Comparison of ENCODE assay signal across 14 mouse cellular contexts in the genomic region with DNA sequence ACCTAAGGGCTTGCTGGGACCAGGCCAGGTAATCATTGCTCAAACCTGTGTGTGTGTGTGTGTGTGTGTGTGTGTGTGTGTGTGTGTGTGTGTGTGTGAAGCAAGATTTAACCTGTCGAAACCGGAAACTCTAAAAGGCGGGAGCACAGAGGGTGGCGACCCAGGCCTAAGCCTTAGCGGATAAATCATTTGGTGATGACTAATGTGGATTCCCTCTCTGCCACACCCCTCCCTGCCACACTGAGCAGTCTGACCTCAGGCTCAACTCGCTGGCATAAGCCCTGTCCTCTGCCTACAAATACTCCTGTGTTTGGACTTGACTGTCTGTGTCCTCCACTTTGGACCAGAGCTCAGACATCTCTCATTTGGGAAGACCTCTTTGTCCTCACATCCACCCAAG. TPM values are rescaled to one million over a fixed set of nuclear protein-coding genes. Genes with fewer than 3 reads are reported as not detected.
DNase-seq lines count a peak whose midpoint lies in the region; ATAC-seq and TF ChIP-seq lines count a peak whose summit lies in the region.
"Had no signal": no experiment of that assay in that cellular context is flagged by ENCODE, and none has a peak within 500 bp of the region (broad histone marks: within the 10 kb centered on the region; RNA-seq: fewer than 3 reads in every experiment).

No protein-coding gene starts in this region.

- H3K4me2 ChIP-seq in heart, embryonic 13.5 days = no peak overlapping the region
- no peak overlapping the region for H3K4me2 ChIP-seq in liver, embryonic 15.5 days

- H3K27me3 ChIP-seq in heart, embryonic 13.5 days (replicated peaks) = no peaks in the 10 kb centered on the region
- H3K27me3 ChIP-seq in liver, embryonic 15.5 days = no peaks in the 10 kb centered on the region
- H3K27me3 ChIP-seq: hindbrain, embryonic 13.5 days had no signal

- ATAC-seq in heart, embryonic 13.5 days (ENCODE audit: extremely low read depth, insufficient number of reproducible peaks, low FRiP score, low TSS enrichment) = no peak
- no peak for ATAC-seq in liver, embryonic 15.5 days (ENCODE audit: insufficient read depth)

- H3K27ac ChIP-seq in heart, embryonic 13.5 days (replicated peaks) = no peak overlapping the region
- H3K27ac ChIP-seq in ES-E14 (ENCODE audit: insufficient read depth, low read depth, low read length, poor library complexity, severe bottlenecking) = peak overlapping the region; percentile 93
- H3K27ac ChIP-seq in liver, embryonic 15.5 days (replicated peaks) = 0 out of 2 replicates have a peak overlapping the region, but pooled peaks have one; percentile 8
- no peak overlapping the region; the same call in 1 of the 2 replicates for H3K27ac ChIP-seq in gastrocnemius, adult 2 months
- H3K27ac ChIP-seq: heart, embryonic 10.5 days; hindbrain, embryonic 13.5 days; layer of hippocampus, adult 2 months had no signal

- peaks cover 16% of the 10 kb centered on the region for H3K36me3 ChIP-seq in heart, embryonic 13.5 days
- H3K36me3 ChIP-seq in ES-E14 (ENCODE audit: control insufficient read depth, insufficient read depth, low read length, poor library complexity, severe bottlenecking) = peaks cover 8% of the 10 kb centered on the region
- H3K36me3 ChIP-seq in liver, embryonic 15.5 days (replicated peaks) = peaks cover 16% of the 10 kb centered on the region

- peaks cover 27% of the 10 kb centered on the region for H3K4me1 ChIP-seq in heart, embryonic 13.5 days
- H3K4me1 ChIP-seq in ES-E14 (ENCODE audit: control insufficient read depth in 2 of 2, insufficient read depth in 2 of 2, low read length in 2 of 2, poor library complexity in 1 of 2) = peaks cover 7 to 16% of the 10 kb centered on the region in 2 experiments; a peak in 3 of 4 replicates
- H3K4me1 ChIP-seq in liver, embryonic 15.5 days (replicated peaks) = peaks cover 46% of the 10 kb centered on the region

- in situ Hi-C loops in ES-E14 (cut with MboI; ENCODE audit: low sequenced_read_pairs in 2 of 2, unreplicated experiment in 2 of 2) = no loop called here

- DNase-seq in heart, adult 18-20 months = no peak
- peak; percentile 93 for DNase-seq in 416B (ENCODE audit: low read depth)
- no peak for DNase-seq in ES-E14 (ENCODE audit: low read depth, low spot score)
- no peak for DNase-seq in gastrocnemius, adult 2 months
- DNase-seq in embryo, embryonic 10 days (ENCODE audit: low spot score) = no peak
- DNase-seq: kidney, adult 8-10 months; lung, adult 2 months; spleen, adult 18-20 months; thymus, postnatal 25 days had no signal

- TF ChIP-seq CTCF in gastrocnemius, adult 2 months (IDR thresholded peaks at IDR 0.05) = no peak

- H3K9ac ChIP-seq in heart, embryonic 13.5 days = 0 out of 2 replicates have a peak overlapping the region, but pooled peaks have one; percentile 1
- H3K9ac ChIP-seq in ES-E14 (ENCODE audit: insufficient read depth, low read depth, low read length, poor library complexity, severe bottlenecking) = peak overlapping the region; percentile 50; the same call in 1 of the 2 replicates
- no peak overlapping the region for H3K9ac ChIP-seq in liver, embryonic 15.5 days

- intact Hi-C loops in gastrocnemius, adult 2 months (cut with DNase I) = no loop called here

- WGBS in heart, embryonic 13.5 days = 62% methylated on average over 6 of the region's 6 CpGs
- 70% methylated on average over 6 of the region's 6 CpGs for WGBS in liver, embryonic 15.5 days (ENCODE audit: insufficient replicate concordance)

- H3K4me3 ChIP-seq in heart, embryonic 13.5 days = no peak overlapping the region
- H3K4me3 ChIP-seq in ES-E14 (ENCODE audit: insufficient read depth in 1 of 2, low read depth in 1 of 2, low read length in 2 of 2, poor library complexity in 1 of 2, severe bottlenecking in 1 of 2) = 0 out of 4 replicates have a peak overlapping the region, but pooled peaks of 1 of the 2 experiments have one; percentile 80
- H3K4me3 ChIP-seq in liver, embryonic 15.5 days (replicated peaks) = no peak overlapping the region
- no peak overlapping the region for H3K4me3 ChIP-seq in gastrocnemius, adult 2 months
- H3K4me3 ChIP-seq: hindbrain, embryonic 13.5 days; layer of hippocampus, adult 2 months had no signal

- no peaks in the 10 kb centered on the region for H3K9me3 ChIP-seq in heart, embryonic 13.5 days
- H3K9me3 ChIP-seq in ES-E14 (ENCODE audit: control insufficient read depth, insufficient read depth, low read depth, low read length) = no peaks in the 10 kb centered on the region
- no peaks in the 10 kb centered on the region for H3K9me3 ChIP-seq in liver, embryonic 15.5 days (replicated peaks)
- H3K9me3 ChIP-seq: heart, embryonic 10.5 days; hindbrain, embryonic 13.5 days had no signal

TF ChIP-seq in ES-E14, 5 proteins besides CTCF, POLR2A, EP300 and RAD21:
- TF ChIP-seq ZNF384 (IDR thresholded peaks at IDR 0.05; ENCODE audit: low read depth, low read length) (no peak), ZC3H11A (IDR thresholded peaks at IDR 0.05; ENCODE audit: borderline replicate concordance, low read depth, low read length) (no peak), HCFC1 (IDR thresholded peaks at IDR 0.05; ENCODE audit: borderline replicate concordance, insufficient read depth, low read length) (no peak), MAFK (IDR thresholded peaks at IDR 0.05; ENCODE audit: insufficient read depth, low read depth, low read length) (no peak), CHD2 (IDR thresholded peaks at IDR 0.05; ENCODE audit: low read depth, low read length) (no peak)
TF ChIP-seq in ES-E14: peak in this region for 0.

RNA-seq across cellular contexts. Expression of a gene that starts 2.4 kb away (rescaled TPM):
- polyA plus RNA-seq in heart, embryonic 13.5 days (2015; fragmentation: Nextera tagmentation; extraction: Ambion mirVana) = 76.8 and 81.8 TPM in 2 replicates
- total RNA-seq in heart, adult 18-20 months (2021) = 100 to 1,000 TPM; 277 to 293 TPM
- 160 and 164 TPM in 2 replicates for total RNA-seq in ES-E14 (2012; rRNA removed)
- 36.2 and 40.8 TPM in 2 replicates for polyA plus RNA-seq in liver, embryonic 15.5 days (2015; fragmentation: Nextera tagmentation; extraction: Ambion mirVana)
- total RNA-seq in gastrocnemius, adult 2 months (2021) = 100 to 1,000 TPM; 178 to 186 TPM

RNA-seq across cellular contexts. Expression of a gene that starts 12.2 kb away (rescaled TPM):
- polyA plus RNA-seq in heart, embryonic 13.5 days (2015; fragmentation: Nextera tagmentation; extraction: Ambion mirVana) = 330 and 354 TPM in 2 replicates
- total RNA-seq in heart, adult 18-20 months (2021) = 1,000 to 10,000 TPM; 2,821 to 3,018 TPM
- 54.8 and 57.8 TPM in 2 replicates for total RNA-seq in ES-E14 (2012; rRNA removed)
- 5.6 and 7.7 TPM in 2 replicates for polyA plus RNA-seq in liver, embryonic 15.5 days (2015; fragmentation: Nextera tagmentation; extraction: Ambion mirVana)
- total RNA-seq in gastrocnemius, adult 2 months (2021) = 1,000 to 10,000 TPM in 1 of 2 experiments, 100 to 1,000 TPM in 1; 850 to 1,151 TPM

RNA-seq across cellular contexts. Expression of a gene that starts 26.6 kb away (rescaled TPM):
- 8.6 and 9.5 TPM in 2 replicates for polyA plus RNA-seq in heart, embryonic 13.5 days (2015; fragmentation: Nextera tagmentation; extraction: Ambion mirVana)
- 10 to 100 TPM; 27.8 to 30.9 TPM for total RNA-seq in heart, adult 18-20 months (2021)
- 35.0 and 37.9 TPM in 2 replicates for total RNA-seq in ES-E14 (2012; rRNA removed)
- 4.2 and 4.5 TPM in 2 replicates for polyA plus RNA-seq in liver, embryonic 15.5 days (2015; fragmentation: Nextera tagmentation; extraction: Ambion mirVana)
- 10 to 100 TPM; 28.5 to 32.5 TPM for total RNA-seq in gastrocnemius, adult 2 months (2021)

RNA-seq across cellular contexts. Expression of a gene that starts 35.6 kb away (rescaled TPM):
- 113 and 123 TPM in 2 replicates for polyA plus RNA-seq in heart, embryonic 13.5 days (2015; fragmentation: Nextera tagmentation; extraction: Ambion mirVana)
- 10 to 100 TPM; 51.1 to 53.7 TPM for total RNA-seq in heart, adult 18-20 months (2021)
- 209 and 309 TPM in 2 replicates for total RNA-seq in ES-E14 (2012; rRNA removed)
- polyA plus RNA-seq in liver, embryonic 15.5 days (2015; fragmentation: Nextera tagmentation; extraction: Ambion mirVana) = 43.3 and 44.4 TPM in 2 replicates
- 10 to 100 TPM; 62.1 to 68.0 TPM for total RNA-seq in gastrocnemius, adult 2 months (2021)

RNA-seq across cellular contexts. Expression of a gene that starts 35.9 kb away (rescaled TPM):
- polyA plus RNA-seq in heart, embryonic 13.5 days (2015; fragmentation: Nextera tagmentation; extraction: Ambion mirVana) = 145 and 170 TPM in 2 replicates
- 10 to 100 TPM; 57.8 to 68.2 TPM for total RNA-seq in heart, adult 18-20 months (2021)
- 158 and 173 TPM in 2 replicates for total RNA-seq in ES-E14 (2012; rRNA removed)
- 42.0 and 44.0 TPM in 2 replicates for polyA plus RNA-seq in liver, embryonic 15.5 days (2015; fragmentation: Nextera tagmentation; extraction: Ambion mirVana)
- 10 to 100 TPM; 29.8 to 31.5 TPM for total RNA-seq in gastrocnemius, adult 2 months (2021)

Comparison
In these comparisons a context has a peak if more than half of its experiments do, and no peak if none do; other contexts are left out.
1. H3K27ac ChIP-seq: peak in ES-E14 (single experiment) and liver, embryonic 15.5 days (single experiment); none in heart, embryonic 13.5 days (single experiment) and gastrocnemius, adult 2 months (single experiment).
2. RNA of a gene that starts 12.2 kb away (total RNA-seq): 2,821 to 3,018 TPM in heart, adult 18-20 months and 850 to 1,151 TPM in gastrocnemius, adult 2 months; 54.8 to 57.8 TPM in ES-E14; every median in the first group is over 10 times any median in the second.